Mouse (Mus musculus) lung, embryonic 16.5 days (tissue): ENCODE measurements around the gene Cisd2. TPM values are rescaled to one million over a fixed set of nuclear protein-coding genes. Genes with fewer than 3 reads are reported as not detected.

Source experiments
- ATAC-seq: fragments of 200-750 bp; cut with Nextera tagmentation; 2 replicates; pipeline ENCODE4 v1.8.0; 2017; ENCODE audit warnings: low read depth, mild to moderate bottlenecking, moderate library complexity
- H3K27ac ChIP-seq: fragments of 300-500 bp; sonication (generic); 2 replicates; pipeline ENCODE4 v1.5.1; 2014; ENCODE audit warnings: mild to moderate bottlenecking, control low read depth, low read length
- H3K27me3 ChIP-seq: fragments of 300-500 bp; sonication (generic); 2 replicates; pipeline ENCODE4 v1.6.1; 2014; ENCODE audit warnings: low read depth, low read length, mixed read lengths; ENCODE audit not compliant: control insufficient read depth, insufficient read depth
- H3K36me3 ChIP-seq: fragments of 300-500 bp; sonication (generic); 2 replicates; pipeline ENCODE4 v1.6.1; 2014; ENCODE audit warnings: low read length; ENCODE audit not compliant: control insufficient read depth, insufficient read depth
- H3K4me1 ChIP-seq: fragments of 300-500 bp; sonication (generic); replicated peaks from 2 replicates; pipeline ENCODE4 v1.6.1; 2014; ENCODE audit warnings: low read length, mixed read lengths; ENCODE audit not compliant: control insufficient read depth, insufficient read depth
- H3K4me2 ChIP-seq: fragments of 300-500 bp; sonication (generic); 2 replicates; pipeline ENCODE4 v1.6.1; 2014; ENCODE audit warnings: low read depth, low read length, control low read depth
- H3K4me3 ChIP-seq: fragments of 300-500 bp; sonication (generic); 2 replicates; pipeline ENCODE4 v1.5.1; 2014; ENCODE audit warnings: mild to moderate bottlenecking, low read length, control low read depth
- H3K9ac ChIP-seq: fragments of 300-500 bp; sonication (generic); 2 replicates; pipeline ENCODE4 v1.6.1; 2014; ENCODE audit warnings: low read length, control low read depth
- H3K9me3 ChIP-seq: fragments of 300-500 bp; sonication (generic); 2 replicates; pipeline ENCODE4 v1.6.1; 2016; ENCODE audit warnings: low read length; ENCODE audit not compliant: control insufficient read depth
- WGBS: fragments of 180-500 bp; shearing (Covaris S2); extraction: QIAGEN DNeasy Blood & Tissue Kit; methylation state at CpG from one replicate; pipeline ENCODE4 v1.1.7; 2014; 5-methylcytosine and 5-hydroxymethylcytosine counted together
- polyA plus RNA-seq: library from polyadenylated mRNA; unstranded; fragments of >200 nt; fragmentation: Nextera tagmentation; extraction: Ambion mirVana; gene quantifications from 2 replicates; pipeline ENCODE4 v1.2.1, GENCODE M21; 2015

The Cisd2 gene
- polyA plus RNA-seq, result 60.3 and 62.8 TPM in 2 replicates

DNA sequence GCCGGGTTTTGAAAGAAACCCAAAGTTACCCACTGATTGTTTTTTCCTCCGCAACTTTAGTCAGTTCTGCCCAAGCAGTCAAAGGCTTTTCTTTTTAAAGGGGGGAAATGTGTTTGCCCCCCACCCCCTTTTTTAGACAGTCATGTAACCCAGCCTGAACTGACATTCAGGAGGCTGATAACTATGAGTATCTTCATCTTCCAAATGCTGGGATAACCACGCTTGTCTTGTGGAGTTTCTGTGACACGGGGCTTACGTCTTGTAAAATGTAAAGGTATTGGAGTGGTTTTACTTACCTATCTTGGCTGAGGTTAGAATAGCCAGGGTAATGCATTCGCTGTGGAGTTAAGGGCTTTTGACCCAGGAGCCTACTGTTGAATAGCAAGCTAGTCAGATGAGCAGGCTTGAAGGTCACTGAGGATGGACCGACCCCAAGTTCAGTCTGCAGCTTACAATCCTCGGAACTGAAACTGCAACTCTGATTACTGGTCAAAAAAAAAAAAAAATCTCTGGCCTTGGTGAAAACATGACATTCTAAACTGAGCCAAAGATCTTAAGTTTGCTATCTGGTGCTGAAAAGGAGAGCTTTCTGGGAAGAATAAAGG lies at the start of gene Cisd2:
TSS of gene Cisd2 (minus strand) at position 318 of the 605 bp plus-strand sequence.
- H3K27ac ChIP-seq, result peak within 1 kb of the TSS; percentile 95
- H3K9me3 ChIP-seq, result no peaks in the 10 kb centered on the region
- H3K4me2 ChIP-seq, result peak within 1 kb of the TSS; percentile 63
- peak; percentile 3 for ATAC-seq
- H3K9ac ChIP-seq, result peak within 1 kb of the TSS; percentile 86
- peaks cover 7% of the 10 kb centered on the region; the same call in 1 of the 2 replicates for H3K4me1 ChIP-seq
- peak within 1 kb of the TSS; percentile 82 for H3K4me3 ChIP-seq
- 2% methylated on average over 8 of the region's 8 CpGs for WGBS
- H3K27me3 ChIP-seq, result no peaks in the 10 kb centered on the region
- no peaks in the 10 kb centered on the region for H3K36me3 ChIP-seq

DNA sequence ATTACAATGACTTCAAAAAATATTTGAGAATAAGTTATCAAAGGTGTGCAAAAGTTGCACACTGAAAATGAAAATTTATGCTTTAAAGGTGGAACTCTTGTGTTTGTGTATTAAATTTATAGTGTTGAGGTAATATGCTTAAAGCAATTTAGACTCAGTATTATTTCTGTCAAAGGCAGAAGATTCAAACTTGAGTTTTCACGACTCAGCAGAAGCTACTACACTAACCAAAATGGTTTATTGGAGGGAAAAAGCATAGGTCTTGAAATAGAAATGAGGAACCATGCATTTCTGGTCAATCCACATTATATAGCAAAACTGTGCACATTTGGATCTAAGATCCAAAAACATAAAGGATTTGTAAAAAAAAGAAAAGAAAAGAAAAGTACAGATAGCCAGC lies 47.1 kb upstream of the Cisd2 start:
- H3K9me3 ChIP-seq, result no peaks in the 10 kb centered on the region
- H3K36me3 ChIP-seq, result peaks cover 4% of the 10 kb centered on the region
- WGBS, result 72% methylated on average over 1 of the region's 1 CpGs
- H3K27ac ChIP-seq, result no peak overlapping the region
- no peaks in the 10 kb centered on the region for H3K27me3 ChIP-seq
- no peak overlapping the region for H3K9ac ChIP-seq
- no peak overlapping the region for H3K4me2 ChIP-seq
- H3K4me1 ChIP-seq, result 0 out of 2 replicates have a peak, but pooled peaks cover 2% of the 10 kb centered on the region
- no peak overlapping the region for H3K4me3 ChIP-seq
- no peak for ATAC-seq

- Histone ChIP-seq H3K27me3 (no peaks in the 10 kb centered on the region), H3K36me3 (peaks cover 4% of the 10 kb centered on the region), H3K27ac (no peak overlapping the region), H3K9ac (no peak overlapping the region), H3K9me3 (no peaks in the 10 kb centered on the region), H3K4me3 (no peak overlapping the region), H3K4me1 (0 out of 2 replicates have a peak, but pooled peaks cover 2% of the 10 kb centered on the region), H3K4me2 (no peak overlapping the region)
- ATAC-seq, result peak; percentile 79
- WGBS, result 36% methylated on average over 4 of the region's 4 CpGs
These were observed 46.2 kb upstream of the Cisd2 start for GRCm38 (mm10) chr3:135469974-135470373.

- Histone ChIP-seq H3K4me2 (no peak overlapping the region), H3K27ac (no peak overlapping the region), H3K27me3 (no peaks in the 10 kb centered on the region), H3K4me1 (0 out of 2 replicates have a peak, but pooled peaks cover 2% of the 10 kb centered on the region), H3K36me3 (peaks cover 4% of the 10 kb centered on the region), H3K4me3 (no peak overlapping the region), H3K9me3 (no peaks in the 10 kb centered on the region), H3K9ac (no peak overlapping the region)
- no peak for ATAC-seq
- WGBS, result 51% methylated on average over 3 of the region's 3 CpGs
These were observed 45.4 kb upstream of the Cisd2 start for GRCm38 (mm10) chr3:135469146-135469545.

- Histone ChIP-seq H3K4me1 (0 out of 2 replicates have a peak, but pooled peaks cover 2% of the 10 kb centered on the region), H3K36me3 (peaks cover 6% of the 10 kb centered on the region), H3K4me2 (no peak overlapping the region), H3K9me3 (no peaks in the 10 kb centered on the region), H3K9ac (no peak overlapping the region), H3K27me3 (no peaks in the 10 kb centered on the region), H3K27ac (no peak overlapping the region), H3K4me3 (no peak overlapping the region)
- ATAC-seq, result no peak
- WGBS, result 81% methylated on average over 1 of the region's 1 CpGs
These were observed 44.7 kb upstream of the Cisd2 start for GRCm38 (mm10) chr3:135468402-135468801.

- H3K4me1 ChIP-seq, result no peaks in the 10 kb centered on the region
- no peaks in the 10 kb centered on the region for H3K9me3 ChIP-seq
- no peak overlapping the region for H3K4me2 ChIP-seq
- no peak for ATAC-seq
- H3K27me3 ChIP-seq, result no peaks in the 10 kb centered on the region
- peaks cover 22% of the 10 kb centered on the region for H3K36me3 ChIP-seq
- H3K9ac ChIP-seq, result no peak overlapping the region
- no peak overlapping the region for H3K4me3 ChIP-seq
- no peak overlapping the region for H3K27ac ChIP-seq
These were observed 35.3 kb upstream of the Cisd2 start for GRCm38 (mm10) chr3:135458981-135459380.

- Histone ChIP-seq H3K9me3 (no peaks in the 10 kb centered on the region), H3K4me1 (peaks cover 4% of the 10 kb centered on the region; the same call in 1 of the 2 replicates), H3K36me3 (peaks cover 3% of the 10 kb centered on the region), H3K4me2 (no peak overlapping the region), H3K27me3 (no peaks in the 10 kb centered on the region), H3K9ac (no peak overlapping the region), H3K27ac (no peak overlapping the region), H3K4me3 (no peak overlapping the region)
- ATAC-seq, result no peak
These were observed 21.2 kb upstream of the Cisd2 start for GRCm38 (mm10) chr3:135444930-135445329.

GRCm38 (mm10) chr3:135440621-135441020 lies 16.9 kb upstream of the Cisd2 start:
- peak overlapping the region; percentile 95 for H3K4me3 ChIP-seq
- WGBS, result 10% methylated on average over 10 of the region's 10 CpGs
- H3K4me2 ChIP-seq, result peak overlapping the region; percentile 82
- peak overlapping the region; percentile 100; the same call in 1 of the 2 replicates for H3K27ac ChIP-seq
- no peaks in the 10 kb centered on the region for H3K36me3 ChIP-seq
- H3K4me1 ChIP-seq, result peaks cover 8% of the 10 kb centered on the region
- ATAC-seq, result no peak
- peak overlapping the region; percentile 98 for H3K9ac ChIP-seq
- no peaks in the 10 kb centered on the region for H3K9me3 ChIP-seq
- H3K27me3 ChIP-seq, result no peaks in the 10 kb centered on the region

- peak overlapping the region; percentile 82 for H3K4me2 ChIP-seq
- peaks cover 8% of the 10 kb centered on the region for H3K4me1 ChIP-seq
- no peak for ATAC-seq
- peak overlapping the region; percentile 95 for H3K4me3 ChIP-seq
- peak overlapping the region; percentile 98 for H3K9ac ChIP-seq
- H3K27me3 ChIP-seq, result no peaks in the 10 kb centered on the region
- H3K9me3 ChIP-seq, result no peaks in the 10 kb centered on the region
- H3K36me3 ChIP-seq, result no peaks in the 10 kb centered on the region
- H3K27ac ChIP-seq, result peak overlapping the region; percentile 100; the same call in 1 of the 2 replicates
- 5% methylated on average over 7 of the region's 7 CpGs for WGBS
These were observed 16.5 kb upstream of the Cisd2 start for GRCm38 (mm10) chr3:135440221-135440620.
